Mouse (Mus musculus) embryo, embryonic 11 days (tissue): ENCODE measurements around the gene Dnajc17.

Experiments used
- DNase-seq: peaks from one replicate; pipeline ENCODE4 v3.0.0-alpha.2; 2015

Gene Dnajc17

GRCm38 (mm10) chr2:119156681-119157572 is 51.7 kb downstream of the Dnajc17 start, which contains the start of gene Rmdn3:
Gene Rmdn3, minus strand, starts transcription at chr2:119157034.
- peak; percentile 98 for DNase-seq

GRCm38 (mm10) chr2:119156081-119156680 is 52.4 kb downstream of the Dnajc17 start:
- DNase-seq: peak; percentile 29

GRCm38 (mm10) chr2:119155388-119155787 is 53.2 kb downstream of the Dnajc17 start:
- no peak for DNase-seq

GRCm38 (mm10) chr2:119154683-119155082 is 53.9 kb downstream of the Dnajc17 start:
- DNase-seq: no peak

- DNase-seq: no peak
These were observed 56.3 kb downstream of the Dnajc17 start for GRCm38 (mm10) chr2:119152255-119152654.

- no peak for DNase-seq
These were observed 60.8 kb downstream of the Dnajc17 start for GRCm38 (mm10) chr2:119147775-119148174.

GRCm38 (mm10) chr2:119147160-119147678 is 61.4 kb downstream of the Dnajc17 start:
- DNase-seq: no peak

GRCm38 (mm10) chr2:119146435-119146834 is 62.2 kb downstream of the Dnajc17 start:
- no peak for DNase-seq

GRCm38 (mm10) chr2:119145199-119145598 is 63.4 kb downstream of the Dnajc17 start:
- DNase-seq: no peak

GRCm38 (mm10) chr2:119136346-119136898 is 72.2 kb downstream of the Dnajc17 start:
- DNase-seq: no peak
